Mouse (Mus musculus) midbrain, embryonic 15.5 days (tissue): Measurements from ENCODE around the gene Cspg4. TPM values are rescaled to one million over a fixed set of nuclear protein-coding genes. Genes with fewer than 3 reads are reported as not detected.

Experiments
- ATAC-seq: fragments of 200-750 bp; cut with Nextera tagmentation; replicated peaks from 2 replicates; pipeline ENCODE4 v1.8.0; 2017; ENCODE audit warnings: moderate TSS enrichment
- H3K27ac ChIP-seq: fragments of 300-500 bp; sonication (generic); 2 replicates; pipeline ENCODE4 v1.5.1; 2015; ENCODE audit warnings: mild to moderate bottlenecking, inconsistent platforms
- H3K27me3 ChIP-seq: fragments of 300-500 bp; sonication (generic); replicated peaks from 2 replicates; pipeline ENCODE4 v1.6.1; 2015; ENCODE audit warnings: inconsistent platforms
- H3K36me3 ChIP-seq: fragments of 300-500 bp; sonication (generic); replicated peaks from 2 replicates; pipeline ENCODE4 v1.6.1; 2015; ENCODE audit warnings: inconsistent platforms
- H3K4me1 ChIP-seq: fragments of 300-500 bp; sonication (generic); 2 replicates; pipeline ENCODE4 v1.6.1; 2015; ENCODE audit warnings: inconsistent platforms
- H3K4me2 ChIP-seq: fragments of 300-500 bp; sonication (generic); 2 replicates; pipeline ENCODE4 v1.6.1; 2015; ENCODE audit warnings: inconsistent platforms, mild to moderate bottlenecking, moderate library complexity
- H3K4me3 ChIP-seq: fragments of 300-500 bp; sonication (generic); 2 replicates; pipeline ENCODE4 v1.5.1; 2015; ENCODE audit warnings: mild to moderate bottlenecking, inconsistent platforms
- H3K9ac ChIP-seq: fragments of 300-500 bp; sonication (generic); 2 replicates; pipeline ENCODE4 v1.6.1; 2015; ENCODE audit warnings: mild to moderate bottlenecking, inconsistent platforms
- H3K9me3 ChIP-seq: fragments of 300-500 bp; sonication (generic); 2 replicates; pipeline ENCODE4 v1.6.1; 2016; ENCODE audit warnings: inconsistent platforms
- WGBS: fragments of 180-500 bp; shearing (Covaris S2); methylation state at CpG from one replicate; pipeline ENCODE4 v1.1.7; 2015; ENCODE audit warnings: mixed read lengths; 5-methylcytosine and 5-hydroxymethylcytosine counted together
- polyA plus RNA-seq: library from polyadenylated mRNA; unstranded; fragments of >200 nt; fragmentation: Nextera tagmentation; extraction: Ambion mirVana; gene quantifications from 2 replicates; pipeline ENCODE4 v1.2.1, GENCODE M21; 2015

The Cspg4 gene
- polyA plus RNA-seq, 1 experiment from 2014 or later: 7.6 TPM

DNA sequence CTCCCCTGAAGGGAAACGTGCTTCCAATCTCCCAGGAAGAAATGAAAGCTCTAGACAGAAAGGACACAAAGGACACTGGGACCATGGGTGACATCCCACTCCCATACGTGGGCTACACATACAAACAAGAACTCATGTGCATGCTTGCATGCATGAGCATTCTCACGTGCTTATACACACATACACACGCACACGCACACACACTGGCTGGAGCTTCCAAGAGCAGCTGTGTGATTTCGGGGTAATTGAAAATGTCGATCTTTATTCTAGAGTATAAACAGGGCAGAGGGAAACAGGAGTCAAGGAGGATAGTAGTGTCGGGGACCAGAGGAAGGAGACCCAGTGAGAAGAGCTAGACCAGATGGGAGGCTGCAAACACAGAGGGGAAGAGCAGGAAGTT lies 20.2 kb upstream of the Cspg4 start:
- no peak overlapping the region for H3K4me3 ChIP-seq
- H3K9me3 ChIP-seq: no peaks in the 10 kb centered on the region
- no peaks in the 10 kb centered on the region for H3K27me3 ChIP-seq
- no peaks in the 10 kb centered on the region for H3K36me3 ChIP-seq
- no peak overlapping the region for H3K9ac ChIP-seq
- WGBS: 70% methylated on average over 8 of the region's 8 CpGs
- H3K4me2 ChIP-seq: no peak overlapping the region
- no peak; the same call in 1 of the 2 replicates for ATAC-seq
- peaks cover 12% of the 10 kb centered on the region for H3K4me1 ChIP-seq
- no peak overlapping the region for H3K27ac ChIP-seq

- no peak overlapping the region for H3K4me2 ChIP-seq
- no peaks in the 10 kb centered on the region for H3K9me3 ChIP-seq
- H3K27ac ChIP-seq: no peak overlapping the region
- WGBS: 17% methylated on average over 3 of the region's 3 CpGs
- H3K9ac ChIP-seq: no peak overlapping the region
- H3K36me3 ChIP-seq: no peaks in the 10 kb centered on the region
- no peak overlapping the region for H3K4me3 ChIP-seq
- 0 out of 2 replicates have a peak, but pooled peaks have one; percentile 59 for ATAC-seq
- peaks cover 12% of the 10 kb centered on the region for H3K4me1 ChIP-seq
- H3K27me3 ChIP-seq: no peaks in the 10 kb centered on the region
These were observed 17.3 kb upstream of the Cspg4 start for GRCm38 (mm10) chr9:56847523-56847922.

GRCm38 (mm10) chr9:56850128-56850904 lies 14.5 kb upstream of the Cspg4 start:
- Histone ChIP-seq H3K4me1 (no peaks in the 10 kb centered on the region), H3K36me3 (no peaks in the 10 kb centered on the region)

DNA sequence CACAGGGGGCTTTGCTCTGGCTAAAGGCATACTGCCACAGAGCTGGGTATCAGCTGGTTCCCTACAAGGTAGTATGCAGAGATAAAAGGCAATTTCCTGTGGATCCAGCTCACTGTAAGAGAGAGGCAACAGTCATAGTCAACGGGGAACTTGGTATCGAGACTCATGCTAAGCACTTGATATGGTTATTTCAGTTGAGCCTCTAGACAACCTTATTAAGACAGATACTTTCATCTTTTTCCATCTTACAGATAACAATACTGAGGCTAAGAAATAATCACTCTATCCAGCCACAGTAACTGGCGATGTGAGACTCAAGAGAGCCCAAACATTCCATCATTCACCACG lies 14.0 kb upstream of the Cspg4 start:
- no peak overlapping the region for H3K4me2 ChIP-seq
- ATAC-seq: no peak
- H3K27me3 ChIP-seq: no peaks in the 10 kb centered on the region
- WGBS: 91% methylated on average over 4 of the region's 4 CpGs
- no peaks in the 10 kb centered on the region for H3K9me3 ChIP-seq
- no peaks in the 10 kb centered on the region for H3K4me1 ChIP-seq
- no peak overlapping the region for H3K4me3 ChIP-seq
- no peak overlapping the region for H3K27ac ChIP-seq
- H3K9ac ChIP-seq: no peak overlapping the region
- no peaks in the 10 kb centered on the region for H3K36me3 ChIP-seq

More at GRCm38 (mm10) chr9:56850128-56850904, 14.5 kb upstream of the Cspg4 start:
- ATAC-seq: no peak
- H3K9ac ChIP-seq: no peak overlapping the region
- no peaks in the 10 kb centered on the region for H3K27me3 ChIP-seq
- WGBS: 79% methylated on average over 14 of the region's 14 CpGs
- no peaks in the 10 kb centered on the region for H3K9me3 ChIP-seq
- no peak overlapping the region for H3K27ac ChIP-seq
- no peak overlapping the region for H3K4me3 ChIP-seq
- no peak overlapping the region for H3K4me2 ChIP-seq

- ATAC-seq: peak; percentile 54; the same call in 1 of the 2 replicates
- no peaks in the 10 kb centered on the region for H3K9me3 ChIP-seq
- no peaks in the 10 kb centered on the region for H3K27me3 ChIP-seq
- H3K4me2 ChIP-seq: no peak overlapping the region
- H3K4me1 ChIP-seq: no peaks in the 10 kb centered on the region
- H3K27ac ChIP-seq: no peak overlapping the region
- WGBS: 33% methylated on average over 11 of the region's 11 CpGs
- H3K4me3 ChIP-seq: no peak overlapping the region
- H3K36me3 ChIP-seq: no peaks in the 10 kb centered on the region
- H3K9ac ChIP-seq: no peak overlapping the region
These were observed 13.1 kb upstream of the Cspg4 start for GRCm38 (mm10) chr9:56851778-56852177.

GRCm38 (mm10) chr9:56857463-56857862 lies 7.4 kb upstream of the Cspg4 start:
- Histone ChIP-seq H3K9me3 (no peaks in the 10 kb centered on the region), H3K4me2 (no peak overlapping the region), H3K27me3 (no peaks in the 10 kb centered on the region), H3K36me3 (no peaks in the 10 kb centered on the region), H3K9ac (no peak overlapping the region), H3K4me1 (no peaks in the 10 kb centered on the region), H3K27ac (no peak overlapping the region), H3K4me3 (no peak overlapping the region)
- no peak for ATAC-seq
- WGBS: 73% methylated on average over 3 of the region's 3 CpGs

GRCm38 (mm10) chr9:56860035-56860434 lies 4.8 kb upstream of the Cspg4 start:
- peaks cover 4% of the 10 kb centered on the region; the same call in 1 of the 2 replicates for H3K4me1 ChIP-seq
- no peak overlapping the region for H3K4me2 ChIP-seq
- no peak for ATAC-seq
- H3K9ac ChIP-seq: no peak overlapping the region
- H3K9me3 ChIP-seq: no peaks in the 10 kb centered on the region
- H3K27ac ChIP-seq: no peak overlapping the region
- WGBS: 73% methylated on average over 3 of the region's 3 CpGs
- H3K36me3 ChIP-seq: no peaks in the 10 kb centered on the region
- no peak overlapping the region for H3K4me3 ChIP-seq
- H3K27me3 ChIP-seq: peaks cover 14% of the 10 kb centered on the region

- peaks cover 4% of the 10 kb centered on the region; the same call in 1 of the 2 replicates for H3K4me1 ChIP-seq
- H3K27me3 ChIP-seq: peaks cover 20% of the 10 kb centered on the region
- H3K9me3 ChIP-seq: no peaks in the 10 kb centered on the region
- no peaks in the 10 kb centered on the region for H3K36me3 ChIP-seq
- H3K4me3 ChIP-seq: no peak overlapping the region
- H3K4me2 ChIP-seq: no peak overlapping the region
- ATAC-seq: no peak
- WGBS: 68% methylated on average over 15 of the region's 15 CpGs
- H3K9ac ChIP-seq: no peak overlapping the region
- no peak overlapping the region for H3K27ac ChIP-seq
These were observed 4.2 kb upstream of the Cspg4 start for GRCm38 (mm10) chr9:56860486-56861269.

- peaks cover 6% of the 10 kb centered on the region for H3K4me1 ChIP-seq
- no peaks in the 10 kb centered on the region for H3K9me3 ChIP-seq
- no peak overlapping the region for H3K9ac ChIP-seq
- no peak overlapping the region for H3K4me2 ChIP-seq
- 81% methylated on average over 2 of the region's 2 CpGs for WGBS
- H3K27ac ChIP-seq: no peak overlapping the region
- no peaks in the 10 kb centered on the region for H3K36me3 ChIP-seq
- no peak overlapping the region for H3K4me3 ChIP-seq
- peaks cover 25% of the 10 kb centered on the region for H3K27me3 ChIP-seq
- ATAC-seq: no peak
These were observed 2.0 kb upstream of the Cspg4 start for GRCm38 (mm10) chr9:56862863-56863262.

- H3K9ac ChIP-seq: 0 out of 2 replicates have a peak within 1 kb of the TSS, but pooled peaks have one; percentile 1
- 30% methylated on average over 3 of the region's 3 CpGs for WGBS
These were observed 560 bp upstream of the Cspg4 start, which contains the start of gene Odf3l1 for GRCm38 (mm10) chr9:56864216-56864729. Gene Odf3l1 (minus strand): TSS chr9:56864679.

DNA sequence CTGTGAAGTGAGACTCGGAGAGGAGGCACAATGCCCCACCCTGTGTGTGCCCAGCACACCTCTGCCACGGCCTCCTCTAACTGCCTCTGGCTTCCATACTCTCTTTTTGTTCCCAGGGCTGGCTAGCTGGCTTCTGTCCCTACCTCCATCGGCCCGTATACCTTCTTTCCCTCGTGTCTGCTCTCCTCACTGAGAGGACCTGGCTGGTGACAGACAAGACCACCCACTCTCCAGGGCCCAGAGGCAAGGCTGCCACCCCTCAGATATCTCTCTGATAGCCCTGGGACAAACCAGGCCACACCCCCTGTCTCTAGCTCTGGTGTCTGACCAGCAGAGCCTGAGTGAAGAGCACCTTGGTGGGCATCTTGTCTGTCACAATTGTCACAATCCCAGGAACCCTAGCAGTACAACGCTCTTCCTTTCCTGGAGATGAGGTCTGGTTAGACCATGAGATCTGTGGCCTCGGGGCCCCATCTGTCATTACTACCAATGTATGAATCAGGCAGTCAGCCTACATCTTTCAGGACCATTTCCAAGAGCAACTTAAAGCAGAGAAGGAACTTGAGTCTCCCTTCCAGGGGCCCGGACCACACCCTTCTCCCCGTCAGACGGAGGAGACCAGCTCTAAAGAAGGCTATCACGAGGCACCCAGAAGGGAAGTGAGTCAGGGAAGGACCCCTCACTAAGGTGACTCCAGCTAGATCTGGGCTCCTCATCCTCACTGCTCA lies 1.0 kb downstream of the Cspg4 start:
- Histone ChIP-seq H3K36me3 (no peaks in the 10 kb centered on the region), H3K4me3 (peak overlapping the region; percentile 15; the same call in 1 of the 2 replicates), H3K4me2 (peak overlapping the region; percentile 40; the same call in 1 of the 2 replicates), H3K4me1 (peaks cover 14% of the 10 kb centered on the region), H3K9ac (no peak overlapping the region), H3K27ac (no peak overlapping the region), H3K27me3 (peaks cover 25% of the 10 kb centered on the region), H3K9me3 (no peaks in the 10 kb centered on the region)
- ATAC-seq: no peak
- WGBS: 64% methylated on average over 11 of the region's 11 CpGs

More at GRCm38 (mm10) chr9:56864216-56864729, 560 bp upstream of the Cspg4 start, which contains the start of gene Odf3l1:
- Histone ChIP-seq H3K4me2 (peak within 1 kb of the TSS; percentile 40), H3K27ac (no peak within 1 kb of the TSS), H3K4me3 (peak within 1 kb of the TSS; percentile 15), H3K36me3 (no peaks in the 10 kb centered on the region), H3K27me3 (peaks cover 25% of the 10 kb centered on the region), H3K4me1 (peaks cover 14% of the 10 kb centered on the region), H3K9me3 (no peaks in the 10 kb centered on the region)
- ATAC-seq: no peak

DNA sequence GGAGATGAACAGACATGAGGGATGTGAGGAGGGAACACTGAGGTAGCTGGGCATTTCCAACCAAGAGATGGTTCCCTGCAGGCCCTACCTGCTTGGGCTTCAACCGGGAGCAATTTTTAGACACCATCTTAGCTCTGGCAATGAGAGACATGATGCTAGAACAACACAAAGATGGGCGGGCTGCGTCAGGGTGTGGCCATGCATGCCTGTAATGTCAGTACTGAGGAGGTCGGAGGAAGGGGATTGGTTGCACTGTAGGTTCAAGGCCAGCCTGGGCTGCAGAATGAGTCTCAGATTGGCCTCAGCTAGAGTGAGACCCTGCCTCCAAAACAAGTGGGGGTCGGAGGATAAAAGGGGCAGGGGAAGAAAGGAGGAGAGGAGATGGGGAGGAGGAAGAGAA lies 1.6 kb downstream of the Cspg4 start:
- Histone ChIP-seq H3K9ac (no peak overlapping the region), H3K4me1 (peaks cover 14% of the 10 kb centered on the region), H3K4me3 (no peak overlapping the region), H3K27me3 (peaks cover 25% of the 10 kb centered on the region), H3K9me3 (no peaks in the 10 kb centered on the region), H3K27ac (no peak overlapping the region), H3K36me3 (no peaks in the 10 kb centered on the region), H3K4me2 (no peak overlapping the region)
- no peak for ATAC-seq
- WGBS: 89% methylated on average over 5 of the region's 5 CpGs
